Mouse (Mus musculus) stomach, embryonic 14.5 days (tissue): ENCODE measurements at regions not wholly inside any gene's neighbourhood (a gene's known extent, or its start where the extent isn't known, plus 50 kb on each side); places are given as distances from the start of the nearest gene placed in this dataset.

Experiments used
- ATAC-seq: fragments of 200-750 bp; cut with Nextera tagmentation; 2 replicates; pipeline ENCODE4 v1.8.0; 2017; ENCODE audit warnings: low read depth, moderate TSS enrichment; ENCODE audit not compliant: insufficient number of reproducible peaks, insufficient read depth, low FRiP score
- H3K27ac ChIP-seq: fragments of 300-500 bp; sonication (generic); 2 replicates; pipeline ENCODE4 v1.5.1; 2014; ENCODE audit warnings: mild to moderate bottlenecking, low read length, moderate library complexity, mixed read lengths
- H3K27me3 ChIP-seq: fragments of 300-500 bp; sonication (generic); 2 replicates; pipeline ENCODE4 v1.6.1; 2014; ENCODE audit warnings: low read length, control low read depth, mixed read lengths; ENCODE audit not compliant: control insufficient read depth, insufficient read depth
- H3K36me3 ChIP-seq: fragments of 300-500 bp; sonication (generic); 2 replicates; pipeline ENCODE4 v1.6.1; 2014; ENCODE audit warnings: mild to moderate bottlenecking, control low read depth, low read length, moderate library complexity, mixed read lengths; ENCODE audit not compliant: control insufficient read depth, insufficient read depth
- H3K4me1 ChIP-seq: fragments of 300-500 bp; sonication (generic); 2 replicates; pipeline ENCODE4 v1.6.1; 2014; ENCODE audit warnings: low read length, control low read depth, mixed read lengths; ENCODE audit not compliant: control insufficient read depth, insufficient read depth
- H3K4me2 ChIP-seq: fragments of 300-500 bp; sonication (generic); replicated peaks from 2 replicates; pipeline ENCODE4 v1.6.1; 2014; ENCODE audit warnings: low read depth, low read length, control low read depth
- H3K4me3 ChIP-seq: fragments of 300-500 bp; sonication (generic); 2 replicates; pipeline ENCODE4 v1.5.1; 2014; ENCODE audit warnings: low read depth, low read length, control low read depth
- H3K9ac ChIP-seq: fragments of 300-500 bp; sonication (generic); replicated peaks from 2 replicates; pipeline ENCODE4 v1.6.1; 2014; ENCODE audit warnings: low read depth, mild to moderate bottlenecking, control low read depth, low read length, moderate library complexity, mixed read lengths
- H3K9me3 ChIP-seq: fragments of 300-500 bp; sonication (generic); 2 replicates; pipeline ENCODE4 v1.6.1; 2016; ENCODE audit warnings: low read depth, low read length, control low read depth; ENCODE audit not compliant: control insufficient read depth
- WGBS: fragments of 180-500 bp; shearing (Covaris S2); extraction: QIAGEN DNeasy Blood & Tissue Kit; methylation state at CpG from one replicate; pipeline ENCODE4 v1.1.7; 2014; 5-methylcytosine and 5-hydroxymethylcytosine counted together

DNA sequence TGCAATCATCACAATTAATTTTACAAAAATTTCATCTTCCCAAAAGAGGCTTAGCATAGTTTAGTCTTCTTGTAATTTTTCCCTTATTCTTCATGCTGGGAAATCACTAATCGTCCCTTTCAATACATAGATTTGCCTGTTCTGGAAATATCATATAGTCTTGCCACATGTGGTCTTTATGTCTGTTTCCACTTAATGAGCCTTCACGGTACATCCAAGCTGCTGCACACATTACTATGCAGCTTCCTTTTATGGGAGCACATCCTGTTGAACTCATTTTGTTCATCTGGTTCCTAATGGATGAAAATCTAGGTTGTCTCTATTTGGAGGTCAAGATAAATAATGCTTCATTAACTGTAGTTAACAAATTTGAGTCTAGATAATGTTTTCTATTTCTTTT is 180.9 kb downstream of the Olfr1505 start:
- no peak for ATAC-seq
- no peaks in the 10 kb centered on the region for H3K4me1 ChIP-seq
- H3K9ac ChIP-seq = no peak overlapping the region
- H3K36me3 ChIP-seq = no peaks in the 10 kb centered on the region
- H3K27ac ChIP-seq = no peak overlapping the region
- no peak overlapping the region for H3K4me3 ChIP-seq
- no peaks in the 10 kb centered on the region for H3K27me3 ChIP-seq
- 69% methylated on average over 2 of the region's 2 CpGs for WGBS
- H3K9me3 ChIP-seq = no peaks in the 10 kb centered on the region
- no peak overlapping the region for H3K4me2 ChIP-seq

DNA sequence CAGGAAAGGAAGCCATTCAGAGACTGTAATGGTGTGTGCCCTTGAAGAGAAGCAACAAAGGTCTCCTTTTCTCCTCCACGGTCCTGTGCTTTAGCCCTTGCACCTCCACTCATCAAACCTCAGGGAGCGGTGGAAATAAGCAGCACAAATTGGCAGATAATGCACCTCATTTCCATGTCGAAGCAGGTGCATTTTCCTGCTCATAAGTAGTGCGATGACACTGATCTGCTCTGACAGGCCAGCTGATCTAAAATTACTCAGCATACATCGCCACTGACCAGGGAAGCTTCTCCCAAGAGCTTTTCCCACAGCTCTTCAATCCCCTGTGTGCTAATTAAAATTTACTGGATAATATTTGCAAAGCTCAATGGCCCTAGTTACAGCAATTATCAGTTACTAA is 182.9 kb downstream of the Olfr1505 start:
- Histone ChIP-seq H3K4me1 (no peaks in the 10 kb centered on the region), H3K4me3 (no peak overlapping the region), H3K27me3 (no peaks in the 10 kb centered on the region), H3K9ac (no peak overlapping the region), H3K27ac (no peak overlapping the region), H3K4me2 (no peak overlapping the region), H3K36me3 (no peaks in the 10 kb centered on the region), H3K9me3 (no peaks in the 10 kb centered on the region)
- ATAC-seq = no peak
- 84% methylated on average over 5 of the region's 5 CpGs for WGBS

DNA sequence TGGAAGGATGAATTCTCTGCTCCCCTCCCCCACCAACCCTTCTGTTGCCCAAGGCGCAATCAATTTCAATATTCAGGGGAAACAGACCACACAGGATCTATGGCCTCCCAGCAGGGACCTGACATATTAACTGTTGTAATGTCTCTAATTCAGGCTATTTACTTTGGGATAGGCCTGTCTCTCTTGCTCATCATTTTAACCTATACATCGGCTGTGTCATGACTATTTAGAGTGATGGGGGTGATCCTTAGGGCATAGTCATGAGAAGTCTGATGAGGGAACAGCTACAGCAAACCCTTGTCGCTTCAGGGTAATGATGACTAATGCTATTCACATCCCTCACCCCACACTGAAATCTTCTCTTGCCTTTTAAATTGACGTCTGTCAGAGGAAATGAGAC is 195.8 kb downstream of the Olfr1505 start:
- H3K27me3 ChIP-seq = no peaks in the 10 kb centered on the region
- no peaks in the 10 kb centered on the region for H3K4me1 ChIP-seq
- H3K9me3 ChIP-seq = no peaks in the 10 kb centered on the region
- no peak overlapping the region for H3K9ac ChIP-seq
- WGBS = 55% methylated on average over 4 of the region's 4 CpGs
- H3K4me3 ChIP-seq = no peak overlapping the region
- ATAC-seq = no peak
- no peak overlapping the region for H3K27ac ChIP-seq
- no peaks in the 10 kb centered on the region for H3K36me3 ChIP-seq
- no peak overlapping the region for H3K4me2 ChIP-seq

DNA sequence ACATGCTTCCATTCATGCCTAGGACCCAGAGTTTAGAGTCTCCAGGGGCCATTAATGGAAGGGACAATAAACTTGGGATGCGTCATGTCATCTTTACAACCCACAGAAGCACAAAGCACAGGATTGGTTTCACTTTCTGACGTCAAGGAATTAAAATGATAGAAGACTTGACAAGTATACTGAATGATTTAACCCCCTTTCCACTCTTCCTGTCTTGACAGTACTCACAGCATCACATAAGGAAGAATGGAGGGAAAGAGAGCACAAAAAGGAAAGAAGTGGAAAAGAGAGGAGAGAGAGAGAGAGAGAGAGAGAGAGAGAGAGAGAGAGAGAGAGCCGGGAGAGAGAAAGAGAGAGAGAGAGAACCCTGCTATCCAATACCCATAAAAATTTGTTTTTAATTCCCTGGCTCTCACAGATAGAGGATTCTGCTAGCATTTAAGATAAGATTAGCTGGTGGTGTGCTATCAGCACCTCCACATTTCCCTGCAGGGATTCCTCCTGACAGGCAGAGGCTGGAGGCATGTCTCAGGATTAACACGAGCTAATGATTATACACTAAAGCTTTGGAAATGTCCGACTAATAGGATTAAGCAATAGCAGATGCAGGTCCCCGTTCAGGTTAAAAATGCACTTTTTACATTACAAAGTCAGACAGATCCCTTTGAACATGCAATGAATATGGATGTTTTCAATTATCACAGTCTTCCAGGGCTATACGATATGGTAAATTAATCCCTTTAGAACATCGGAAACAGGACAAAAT is 210.2 kb downstream of the Olfr1505 start:
- no peaks in the 10 kb centered on the region for H3K9me3 ChIP-seq
- 23% methylated on average over 8 of the region's 8 CpGs for WGBS
- no peak for ATAC-seq

DNA sequence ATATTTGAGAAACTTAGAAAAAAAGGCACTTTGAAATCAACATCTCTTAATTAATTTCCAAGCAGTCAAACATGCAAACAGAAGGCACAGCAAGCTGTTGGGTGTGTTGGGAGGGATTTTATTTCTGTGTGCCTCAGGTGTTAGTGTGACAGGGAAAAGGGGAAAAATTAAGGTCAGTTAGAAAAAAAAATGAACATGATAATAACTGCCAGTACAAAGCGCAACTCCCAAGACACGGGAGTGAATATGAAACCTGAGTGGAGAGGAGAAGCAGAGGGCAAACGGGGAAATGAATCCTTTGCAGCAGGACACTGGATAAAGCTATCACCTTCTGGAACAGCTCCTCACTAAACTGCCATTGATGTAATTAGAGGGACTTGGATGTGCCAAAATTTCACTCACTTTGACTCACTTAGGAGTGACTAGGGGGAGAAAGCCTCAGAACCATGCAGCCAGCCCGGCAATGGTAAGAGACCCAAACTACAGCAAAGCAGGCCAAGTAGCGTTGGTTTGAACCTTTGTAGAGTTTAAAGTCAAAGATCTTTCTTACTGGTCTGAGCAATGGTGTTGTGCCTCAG is 211.0 kb downstream of the Olfr1505 start:
- Histone ChIP-seq H3K27me3 (no peaks in the 10 kb centered on the region), H3K36me3 (no peaks in the 10 kb centered on the region), H3K4me1 (no peaks in the 10 kb centered on the region), H3K9me3 (no peaks in the 10 kb centered on the region), H3K4me3 (no peak overlapping the region), H3K27ac (no peak overlapping the region), H3K9ac (no peak overlapping the region), H3K4me2 (no peak overlapping the region)
- ATAC-seq = no peak
- 51% methylated on average over 5 of the region's 5 CpGs for WGBS

More for the DNA sequence above, 210.2 kb downstream of the Olfr1505 start:
- Histone ChIP-seq H3K4me3 (no peak overlapping the region), H3K36me3 (no peaks in the 10 kb centered on the region), H3K9ac (no peak overlapping the region), H3K4me1 (no peaks in the 10 kb centered on the region), H3K27me3 (no peaks in the 10 kb centered on the region), H3K4me2 (no peak overlapping the region), H3K27ac (no peak overlapping the region)

DNA sequence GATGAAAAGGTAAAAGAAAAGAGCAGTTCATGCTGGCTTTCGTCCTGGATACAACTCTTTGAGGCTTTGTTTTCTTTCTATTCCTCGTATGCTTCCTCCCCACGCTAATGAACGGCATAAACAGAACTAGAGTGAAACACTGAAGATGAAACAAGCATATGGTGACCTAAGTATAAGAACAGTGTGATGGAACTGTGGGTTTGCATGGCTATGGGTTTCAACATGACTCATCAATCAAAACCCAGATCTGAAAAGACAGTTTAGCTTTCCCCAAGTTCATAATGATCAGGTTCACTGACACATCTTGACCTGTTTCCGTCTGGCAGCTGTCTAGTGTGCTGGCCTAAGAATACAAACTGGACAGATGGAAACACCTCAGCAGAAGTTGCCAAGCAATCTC is 211.7 kb downstream of the Olfr1505 start:
- Histone ChIP-seq H3K27me3 (no peaks in the 10 kb centered on the region), H3K9me3 (no peaks in the 10 kb centered on the region), H3K4me1 (no peaks in the 10 kb centered on the region), H3K27ac (no peak overlapping the region), H3K36me3 (no peaks in the 10 kb centered on the region), H3K4me2 (no peak overlapping the region), H3K9ac (no peak overlapping the region), H3K4me3 (no peak overlapping the region)
- ATAC-seq = no peak
- 71% methylated on average over 5 of the region's 5 CpGs for WGBS

DNA sequence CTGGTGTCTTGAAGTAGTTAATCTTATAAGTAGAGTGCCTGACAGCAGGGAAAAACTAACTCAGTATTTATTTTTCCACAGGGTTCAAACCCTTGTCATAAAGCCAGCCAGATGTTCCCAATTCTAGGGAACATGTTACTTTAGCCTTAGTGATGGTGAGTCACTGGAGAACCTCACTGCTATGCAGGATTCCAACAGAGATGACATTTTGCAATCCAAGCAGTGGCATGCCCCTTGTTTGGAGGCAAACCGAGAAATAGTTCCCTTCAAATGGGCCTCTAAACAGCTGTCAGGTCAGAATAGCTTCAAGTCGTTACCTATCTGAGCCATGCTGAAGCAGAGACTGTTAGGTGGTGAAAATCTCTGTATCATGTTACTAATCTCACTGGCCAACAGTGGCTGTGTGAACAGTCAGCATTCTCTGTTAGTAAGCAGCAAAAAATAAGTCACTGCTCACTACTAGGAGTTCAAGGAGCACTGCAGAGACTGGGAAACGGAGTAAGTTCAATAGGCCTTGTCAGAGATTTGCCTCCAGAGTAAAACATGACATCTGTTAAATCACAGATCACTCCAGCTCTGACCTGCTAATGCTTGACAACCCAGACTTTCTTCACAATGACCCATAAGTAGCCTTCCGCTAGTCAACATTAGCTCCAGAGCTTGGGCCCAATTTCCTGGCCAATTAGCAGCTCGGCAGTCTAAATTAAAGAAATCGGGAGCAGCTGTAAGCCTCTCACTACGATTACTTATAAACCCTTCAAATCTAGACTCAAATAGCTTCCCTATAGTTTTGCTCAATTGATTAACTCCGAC is 215.3 kb downstream of the Olfr1505 start:
- WGBS = 45% methylated on average over 8 of the region's 8 CpGs
- Histone ChIP-seq H3K36me3 (no peaks in the 10 kb centered on the region), H3K4me1 (no peaks in the 10 kb centered on the region), H3K4me2 (no peak overlapping the region), H3K27ac (no peak overlapping the region), H3K9me3 (no peaks in the 10 kb centered on the region), H3K4me3 (no peak overlapping the region), H3K27me3 (no peaks in the 10 kb centered on the region), H3K9ac (no peak overlapping the region)
- no peak for ATAC-seq

DNA sequence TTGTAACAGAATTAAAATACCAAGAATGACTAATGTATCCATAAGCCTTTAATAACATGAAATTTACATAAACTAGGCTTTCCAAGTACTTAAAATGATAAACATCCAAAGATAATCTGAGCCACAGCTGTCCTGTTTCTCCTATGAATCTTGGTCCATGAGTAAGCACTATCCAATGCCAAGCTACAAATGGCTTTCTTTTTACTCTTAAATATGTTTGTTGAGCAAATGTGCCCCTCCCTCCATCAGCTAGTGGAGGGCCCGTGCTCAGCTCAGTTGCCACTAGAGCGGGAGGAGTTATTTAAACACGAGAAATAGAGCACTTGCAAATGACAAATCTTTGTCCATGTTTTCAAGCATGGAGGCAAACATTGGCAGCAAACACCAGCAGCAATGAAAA is 247.9 kb downstream of the Olfr1505 start:
- Histone ChIP-seq H3K4me2 (no peak overlapping the region), H3K4me3 (no peak overlapping the region), H3K27ac (no peak overlapping the region), H3K36me3 (no peaks in the 10 kb centered on the region), H3K27me3 (no peaks in the 10 kb centered on the region), H3K9ac (no peak overlapping the region), H3K9me3 (no peaks in the 10 kb centered on the region), H3K4me1 (0 out of 2 replicates have a peak, but pooled peaks cover 4% of the 10 kb centered on the region)
- WGBS = 13% methylated on average over 3 of the region's 3 CpGs
- peak; percentile 46; the same call in 1 of the 2 replicates for ATAC-seq
